Mouse (Mus musculus) intestine, embryonic 14.5 days (tissue): ENCODE results near the gene Gm3952. TPM values are rescaled to one million over a fixed set of nuclear protein-coding genes. Genes with fewer than 3 reads are reported as not detected.

ENCODE experiments used
- ATAC-seq: fragments of 200-750 bp; cut with Nextera tagmentation; replicated peaks from 2 replicates; pipeline ENCODE4 v1.8.0; 2017; ENCODE audit warnings: low read depth, moderate number of reproducible peaks, moderate TSS enrichment, moderate library complexity; ENCODE audit not compliant: low FRiP score, low TSS enrichment
- DNase-seq: peaks from one replicate; pipeline ENCODE4 v3.0.0-alpha.2; 2018; ENCODE audit warnings: low spot score
- H3K27ac ChIP-seq: fragments of 300-500 bp; sonication (generic); 2 replicates; pipeline ENCODE4 v1.5.1; 2014; ENCODE audit warnings: low read depth, mild to moderate bottlenecking, control low read depth
- H3K27me3 ChIP-seq: fragments of 300-500 bp; sonication (generic); replicated peaks from 2 replicates; pipeline ENCODE4 v1.6.1; 2014; ENCODE audit warnings: low read length, control low read depth; ENCODE audit not compliant: control insufficient read depth, insufficient read depth
- H3K36me3 ChIP-seq: fragments of 300-500 bp; sonication (generic); 2 replicates; pipeline ENCODE4 v1.6.1; 2014; ENCODE audit warnings: low read length, control low read depth; ENCODE audit not compliant: control insufficient read depth, insufficient read depth
- H3K4me1 ChIP-seq: fragments of 300-500 bp; sonication (generic); replicated peaks from 2 replicates; pipeline ENCODE4 v1.6.1; 2014; ENCODE audit warnings: low read length, control low read depth, mixed read lengths; ENCODE audit not compliant: control insufficient read depth, insufficient read depth
- H3K4me2 ChIP-seq: fragments of 300-500 bp; sonication (generic); 2 replicates; pipeline ENCODE4 v1.6.1; 2014; ENCODE audit warnings: low read length
- H3K4me3 ChIP-seq: fragments of 300-500 bp; sonication (generic); 2 replicates; pipeline ENCODE4 v1.5.1; 2014; ENCODE audit warnings: low read depth, low read length, control low read depth, mixed read lengths
- H3K9ac ChIP-seq: fragments of 300-500 bp; sonication (generic); 2 replicates; pipeline ENCODE4 v1.6.1; 2014; ENCODE audit warnings: mild to moderate bottlenecking, low read length
- H3K9me3 ChIP-seq: fragments of 300-500 bp; sonication (generic); 2 replicates; pipeline ENCODE4 v1.6.1; 2016; ENCODE audit warnings: low read length, control low read depth; ENCODE audit not compliant: control insufficient read depth
- WGBS: fragments of 180-500 bp; shearing (Covaris S2); extraction: QIAGEN DNeasy Blood & Tissue Kit; methylation state at CpG from one replicate; pipeline ENCODE4 v1.1.7; 2014; 5-methylcytosine and 5-hydroxymethylcytosine counted together
- polyA plus RNA-seq: library from polyadenylated mRNA; unstranded; fragments of >200 nt; fragmentation: Nextera tagmentation; extraction: Ambion mirVana; gene quantifications from 2 replicates; pipeline ENCODE4 v1.2.1, GENCODE M21; 2014

The Gm3952 gene
- not detected in 2 replicates for polyA plus RNA-seq

DNA sequence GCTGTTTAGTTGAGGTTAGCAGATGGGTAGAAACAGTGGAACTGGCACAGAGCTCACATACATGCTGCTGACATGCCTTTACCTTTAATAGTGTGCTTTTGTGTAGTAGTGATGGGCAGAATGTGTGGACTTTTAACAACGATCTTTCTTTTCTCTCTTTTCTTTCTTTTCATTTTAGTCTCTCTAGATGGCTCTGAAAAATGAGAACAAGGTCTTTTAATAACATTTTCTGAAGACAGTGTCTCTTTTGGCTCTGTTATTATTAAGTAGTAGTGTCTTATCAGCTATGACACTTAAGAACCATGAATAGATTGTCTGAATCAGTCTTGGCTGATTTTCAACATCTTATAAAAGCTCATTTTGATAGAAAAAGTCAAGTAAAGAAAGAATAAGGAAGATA, at the start of gene Gm3952:
Gene Gm3952, minus strand, starts transcription at position 101 of the 400 bp plus-strand sequence.
- Histone ChIP-seq H3K4me2 (no peak within 1 kb of the TSS), H3K27me3 (no peaks in the 10 kb centered on the region), H3K36me3 (no peaks in the 10 kb centered on the region), H3K9me3 (no peaks in the 10 kb centered on the region), H3K4me1 (no peaks in the 10 kb centered on the region), H3K9ac (no peak within 1 kb of the TSS), H3K27ac (no peak within 1 kb of the TSS), H3K4me3 (no peak within 1 kb of the TSS)
- no peak for DNase-seq
- ATAC-seq, result no peak
- 88% methylated on average over 1 of the region's 1 CpGs for WGBS

DNA sequence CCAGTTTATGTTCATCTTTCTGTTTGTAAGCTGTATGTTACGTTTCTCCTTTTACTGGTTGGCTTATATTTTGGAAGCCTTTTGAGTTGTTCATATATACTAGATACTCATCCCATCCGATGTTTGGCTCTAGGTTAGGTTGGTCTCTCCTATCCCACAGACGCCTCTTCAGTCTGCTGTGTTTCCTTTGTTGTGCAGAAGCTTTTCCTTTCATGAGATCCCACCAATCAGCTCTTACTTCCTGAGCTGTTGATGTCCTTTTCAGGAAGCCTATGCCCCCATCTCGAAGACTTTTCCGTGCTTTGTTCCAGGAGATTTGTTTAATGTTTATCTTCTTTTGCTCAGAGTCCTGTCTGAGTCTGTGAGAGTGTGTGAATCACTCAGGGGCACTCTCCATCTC, 45.3 kb upstream of the Gm3952 start:
- H3K27ac ChIP-seq, result no peak overlapping the region
- no peak for ATAC-seq
- H3K4me1 ChIP-seq, result no peaks in the 10 kb centered on the region
- no peaks in the 10 kb centered on the region for H3K27me3 ChIP-seq
- no peaks in the 10 kb centered on the region for H3K9me3 ChIP-seq
- H3K36me3 ChIP-seq, result no peaks in the 10 kb centered on the region
- H3K9ac ChIP-seq, result no peak overlapping the region
- H3K4me2 ChIP-seq, result no peak overlapping the region
- H3K4me3 ChIP-seq, result no peak overlapping the region
- no peak for DNase-seq
- 47% methylated on average over 5 of the region's 5 CpGs for WGBS

DNA sequence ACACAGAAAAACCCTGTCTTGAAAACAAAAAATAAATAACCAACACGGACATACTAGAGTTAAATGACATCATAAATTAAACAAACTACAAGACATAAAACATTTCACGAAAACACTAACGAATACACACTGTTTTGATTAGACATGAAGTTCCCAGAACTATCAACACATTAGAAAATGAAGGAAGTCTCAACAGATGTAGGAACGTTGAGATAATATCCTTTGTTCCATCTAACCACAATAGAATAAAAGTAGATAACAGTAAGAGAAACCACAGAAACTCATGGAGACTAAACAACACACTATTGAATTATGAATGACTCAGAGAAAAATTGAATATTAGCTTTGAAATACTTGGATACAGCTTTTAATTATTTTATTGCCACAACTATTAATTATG, 14.0 kb upstream of the Gm3952 start:
- Histone ChIP-seq H3K27ac (no peak overlapping the region), H3K36me3 (no peaks in the 10 kb centered on the region), H3K9me3 (no peaks in the 10 kb centered on the region), H3K27me3 (no peaks in the 10 kb centered on the region), H3K4me2 (no peak overlapping the region), H3K4me3 (no peak overlapping the region), H3K4me1 (no peaks in the 10 kb centered on the region), H3K9ac (no peak overlapping the region)
- WGBS, result 69% methylated on average over 4 of the region's 4 CpGs
- DNase-seq (no peak), ATAC-seq (no peak)

DNA sequence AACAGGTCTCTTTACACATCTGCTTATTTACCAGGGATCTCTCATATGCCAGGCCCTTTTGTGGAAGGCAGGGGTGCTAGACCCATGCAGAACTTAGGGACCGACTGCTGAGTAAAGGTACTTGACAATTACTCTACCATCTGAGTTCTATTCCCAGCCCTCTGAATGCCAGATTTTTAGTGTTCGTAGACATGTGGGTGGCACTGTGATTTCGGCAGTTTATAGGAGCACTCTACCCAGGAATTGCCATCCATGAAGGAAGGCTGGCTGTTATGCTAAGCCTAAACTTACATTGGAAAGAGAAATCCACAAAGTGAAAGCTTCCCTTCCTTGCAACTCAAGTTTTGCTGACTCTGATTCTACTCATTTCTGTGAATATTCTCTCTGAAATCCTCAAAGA, 62.8 kb downstream of the Gm3952 start:
- no peak overlapping the region for H3K4me2 ChIP-seq
- no peak overlapping the region for H3K27ac ChIP-seq
- H3K4me3 ChIP-seq, result no peak overlapping the region
- H3K36me3 ChIP-seq, result peaks cover 68% of the 10 kb centered on the region
- no peak overlapping the region for H3K9ac ChIP-seq
- no peaks in the 10 kb centered on the region for H3K4me1 ChIP-seq
- ATAC-seq, result no peak
- no peaks in the 10 kb centered on the region for H3K9me3 ChIP-seq
- 96% methylated on average over 3 of the region's 3 CpGs for WGBS
- no peak for DNase-seq
- H3K27me3 ChIP-seq, result no peaks in the 10 kb centered on the region

DNA sequence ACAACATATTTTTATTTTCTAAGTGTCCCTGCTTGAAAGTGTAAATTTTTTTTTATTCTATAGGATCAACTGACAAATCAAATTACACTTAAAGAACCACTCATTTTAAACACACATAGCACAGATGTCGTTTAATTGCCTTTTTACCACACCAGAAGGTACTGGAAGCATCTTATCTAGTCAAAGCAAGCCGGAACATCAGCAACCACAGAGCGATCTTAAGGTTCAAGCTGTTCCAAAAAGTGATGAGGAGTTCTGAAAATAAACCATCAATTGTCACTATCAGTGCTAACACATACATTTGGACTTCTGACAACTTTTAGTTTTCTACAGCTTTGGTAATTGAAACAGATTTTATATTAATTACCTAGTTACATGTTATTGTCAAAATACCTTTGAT, 64.4 kb downstream of the Gm3952 start:
- H3K9ac ChIP-seq, result no peak overlapping the region
- no peaks in the 10 kb centered on the region for H3K27me3 ChIP-seq
- DNase-seq (no peak), ATAC-seq (no peak)
- H3K4me1 ChIP-seq, result no peaks in the 10 kb centered on the region
- no peak overlapping the region for H3K27ac ChIP-seq
- no peak overlapping the region for H3K4me3 ChIP-seq
- WGBS, result 96% methylated on average over 3 of the region's 3 CpGs
- H3K36me3 ChIP-seq, result peaks cover 82% of the 10 kb centered on the region
- H3K4me2 ChIP-seq, result no peak overlapping the region
- no peaks in the 10 kb centered on the region for H3K9me3 ChIP-seq

DNA sequence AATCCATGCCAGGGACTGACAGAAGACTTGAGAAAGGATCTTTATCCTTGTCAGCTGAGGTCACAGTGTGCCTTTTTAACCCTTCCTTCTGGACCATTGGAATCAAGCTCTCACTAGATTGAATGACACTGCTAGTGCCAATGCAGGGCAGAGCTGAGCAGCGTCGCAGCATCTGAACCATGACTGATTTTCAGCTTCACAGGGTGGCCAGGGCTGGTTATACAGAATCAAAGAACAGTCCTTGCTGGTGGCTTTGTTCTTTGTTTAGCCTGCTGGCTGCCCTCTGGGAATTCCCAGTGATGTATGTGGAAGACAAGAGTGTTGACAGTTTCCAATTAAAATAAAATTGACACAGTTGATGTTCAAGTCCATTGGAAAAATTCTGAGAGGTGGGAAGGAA, 66.2 kb downstream of the Gm3952 start:
- Histone ChIP-seq H3K9me3 (no peaks in the 10 kb centered on the region), H3K4me1 (no peaks in the 10 kb centered on the region), H3K4me3 (no peak overlapping the region), H3K9ac (no peak overlapping the region), H3K36me3 (peaks cover 87% of the 10 kb centered on the region), H3K4me2 (no peak overlapping the region), H3K27ac (no peak overlapping the region), H3K27me3 (no peaks in the 10 kb centered on the region)
- DNase-seq (no peak), ATAC-seq (no peak)
- 79% methylated on average over 2 of the region's 2 CpGs for WGBS

DNA sequence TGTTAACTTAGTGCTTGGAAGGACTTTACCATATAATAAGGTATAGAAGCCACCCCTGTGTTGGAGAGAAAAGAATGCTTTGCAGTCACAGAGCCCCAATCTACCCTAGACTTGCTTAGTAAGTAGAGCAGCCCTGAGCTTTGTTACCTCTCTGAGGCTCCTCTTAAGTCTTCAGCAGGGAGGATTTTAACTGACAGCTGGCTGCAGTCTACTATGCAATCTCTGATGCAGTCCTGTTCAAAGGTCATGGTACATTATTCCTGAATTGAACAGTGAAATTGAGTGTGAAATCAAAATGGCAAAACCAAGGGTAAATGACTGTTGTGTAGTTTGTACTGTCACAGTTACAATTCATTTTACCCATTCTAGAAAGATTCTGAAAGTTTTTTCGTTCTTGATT, 71.3 kb downstream of the Gm3952 start:
- no peaks in the 10 kb centered on the region for H3K4me1 ChIP-seq
- DNase-seq (no peak), ATAC-seq (no peak)
- H3K9me3 ChIP-seq, result no peaks in the 10 kb centered on the region
- peaks cover 91% of the 10 kb centered on the region for H3K36me3 ChIP-seq
- no peak overlapping the region for H3K9ac ChIP-seq
- H3K4me2 ChIP-seq, result no peak overlapping the region
- H3K4me3 ChIP-seq, result no peak overlapping the region
- WGBS, result 93% methylated on average over 1 of the region's 1 CpGs
- H3K27me3 ChIP-seq, result no peaks in the 10 kb centered on the region
- no peak overlapping the region for H3K27ac ChIP-seq

DNA sequence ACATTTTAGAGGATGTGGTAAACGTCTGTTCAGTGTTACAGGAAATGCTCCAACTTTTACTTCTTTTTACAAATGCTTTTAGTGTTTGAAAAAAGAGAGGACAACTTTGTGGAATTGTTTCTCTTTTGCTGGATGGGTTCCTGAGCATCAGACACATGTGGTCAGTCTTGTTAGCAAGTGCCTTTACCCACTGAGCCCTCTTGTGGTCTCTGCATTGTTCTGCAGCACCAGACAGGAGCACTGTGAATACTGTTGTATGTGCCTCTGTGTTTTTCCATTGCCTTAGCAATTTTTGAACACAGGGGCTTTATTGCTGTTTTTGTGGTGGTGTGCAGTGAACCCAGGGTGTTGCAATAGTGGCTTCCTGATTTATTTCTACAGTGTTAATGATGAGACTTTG, 73.7 kb downstream of the Gm3952 start:
- Histone ChIP-seq H3K27me3 (no peaks in the 10 kb centered on the region), H3K4me3 (no peak overlapping the region), H3K27ac (no peak overlapping the region), H3K9me3 (no peaks in the 10 kb centered on the region), H3K4me1 (no peaks in the 10 kb centered on the region), H3K4me2 (no peak overlapping the region), H3K36me3 (peaks cover 89% of the 10 kb centered on the region), H3K9ac (no peak overlapping the region)
- 47% methylated on average over 1 of the region's 1 CpGs for WGBS
- ATAC-seq (no peak), DNase-seq (peak; percentile 58)

DNA sequence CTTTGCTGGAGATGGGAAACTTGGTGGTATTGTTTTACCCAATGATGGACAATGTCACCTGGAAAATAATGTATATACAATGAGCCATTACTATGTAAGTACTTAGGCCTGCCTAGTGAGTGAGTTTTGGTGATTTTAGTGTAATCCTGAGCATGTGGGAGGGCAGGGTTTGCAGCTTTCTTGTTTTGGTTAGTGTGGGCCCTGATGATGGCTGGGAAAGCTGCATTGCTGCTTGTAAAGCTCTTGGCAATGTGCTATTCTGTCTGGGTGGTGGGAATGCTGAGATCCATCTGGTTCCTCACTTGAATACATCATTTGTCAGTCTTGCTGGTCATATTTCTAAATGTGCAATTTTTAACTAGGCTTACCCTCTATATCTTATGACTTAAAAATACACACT, 82.3 kb downstream of the Gm3952 start:
- Histone ChIP-seq H3K27me3 (no peaks in the 10 kb centered on the region), H3K36me3 (peaks cover 94% of the 10 kb centered on the region), H3K4me2 (no peak overlapping the region), H3K9me3 (no peaks in the 10 kb centered on the region), H3K9ac (no peak overlapping the region), H3K4me1 (no peaks in the 10 kb centered on the region), H3K27ac (no peak overlapping the region), H3K4me3 (no peak overlapping the region)
- ATAC-seq (no peak), DNase-seq (no peak)
